Mouse (Mus musculus): ENCODE measurements around the gene Miga1.
A peak's percentile ranks its signal among the peaks of the same experiment; 100 is the strongest.

Miga1 gene

GRCm38 (mm10) chr3:152339862-152340557 is at the start of gene Miga1:
Gene Miga1, minus strand, starts transcription at chr3:152340407.
- peak; percentile 86 for DNase-seq (ENCODE audit: low spot score)

GRCm38 (mm10) chr3:152384106-152384505 is 43.9 kb upstream of the Miga1 start:
- DNase-seq (ENCODE audit: low spot score) = no peak

- no peak for DNase-seq (ENCODE audit: low spot score)
Observed at GRCm38 (mm10) chr3:152376063-152376462, 35.9 kb upstream of the Miga1 start.

DNA sequence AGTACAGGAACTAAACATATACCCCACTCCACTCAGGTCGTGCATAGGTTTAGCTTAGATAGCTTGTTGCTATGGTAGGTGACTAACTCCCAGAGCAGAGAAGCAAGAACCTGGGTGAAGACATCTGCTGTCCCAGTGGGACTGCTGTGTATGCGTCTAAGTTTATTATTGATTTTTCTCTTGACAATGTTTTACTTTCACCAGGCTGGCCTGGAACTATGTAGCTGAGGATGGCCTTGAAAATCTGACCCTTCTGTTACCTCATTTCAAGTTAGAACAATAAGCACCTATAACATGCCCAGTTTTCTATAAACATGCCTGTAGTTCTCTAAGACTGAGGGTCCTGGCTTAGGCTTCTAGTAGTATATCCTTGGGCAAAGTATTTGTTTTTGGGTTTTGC is 24.0 kb upstream of the Miga1 start:
- DNase-seq (ENCODE audit: low spot score) = no peak

- DNase-seq (ENCODE audit: low spot score) = no peak
Observed at GRCm38 (mm10) chr3:152359151-152359550, 18.9 kb upstream of the Miga1 start.

DNA sequence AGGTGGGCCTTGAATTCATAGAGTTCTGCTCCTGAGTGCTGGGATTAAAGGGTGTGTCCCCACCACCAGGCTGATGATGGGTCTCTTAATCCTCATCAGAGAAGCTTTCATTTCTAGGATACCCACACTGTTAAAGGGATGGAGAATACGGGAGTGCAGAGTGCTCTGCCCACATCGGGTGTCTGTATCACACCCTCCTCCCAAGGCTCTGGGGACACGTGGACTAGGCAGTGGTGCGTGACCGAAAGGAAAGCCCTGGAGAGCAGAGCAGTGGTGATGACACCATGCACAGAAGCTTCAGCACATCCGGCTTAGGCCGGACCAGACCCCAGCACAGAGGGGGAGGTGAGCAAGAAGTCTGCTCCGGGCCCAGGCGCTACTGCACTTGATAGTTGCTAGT is 16.5 kb upstream of the Miga1 start:
- DNase-seq (ENCODE audit: low spot score) = no peak

DNA sequence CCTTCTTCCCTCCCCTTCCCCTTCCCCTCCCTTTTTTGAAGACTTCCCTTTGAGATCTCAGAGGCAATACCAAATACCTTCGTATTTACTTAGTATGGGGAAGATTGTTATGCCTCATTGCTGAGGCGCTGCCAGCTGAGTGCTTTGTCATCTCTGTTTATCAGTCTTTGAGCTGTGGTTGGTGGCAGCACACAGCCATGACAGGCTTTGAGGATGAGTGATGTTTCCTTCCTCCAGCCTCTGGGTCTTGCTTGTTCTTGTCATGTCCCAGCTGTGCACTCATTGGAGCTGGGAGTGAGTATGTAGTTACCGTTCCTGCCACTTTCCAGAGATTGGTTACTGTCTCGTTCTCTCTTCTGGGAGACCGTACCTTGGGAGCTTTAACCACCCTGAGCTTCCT is 15.2 kb upstream of the Miga1 start:
- DNase-seq (ENCODE audit: low spot score) = peak; percentile 21

- no peak for DNase-seq (ENCODE audit: low spot score)
Observed at GRCm38 (mm10) chr3:152353434-152354177, 13.4 kb upstream of the Miga1 start.

DNA sequence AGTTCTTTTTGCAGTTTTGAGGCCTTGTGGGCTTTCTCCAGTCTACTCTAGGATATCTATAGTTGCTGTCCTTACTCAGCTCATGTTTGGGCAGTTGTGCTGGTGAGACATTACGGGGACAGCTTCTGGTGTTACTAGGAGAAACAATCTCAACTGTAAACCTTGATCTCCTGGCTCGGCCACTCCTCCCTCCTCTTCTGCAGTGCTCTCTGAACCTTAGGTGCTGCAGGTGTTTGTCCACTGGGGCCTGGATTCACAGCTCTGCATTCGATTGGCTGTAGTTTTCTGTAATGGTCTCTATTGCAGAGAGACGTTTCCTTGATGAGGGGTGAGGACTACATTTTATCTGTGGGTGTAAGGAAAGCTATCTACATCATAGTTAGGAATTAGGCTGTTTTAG is 12.1 kb upstream of the Miga1 start:
- no peak for DNase-seq (ENCODE audit: low spot score)

GRCm38 (mm10) chr3:152350966-152351365 is 10.8 kb upstream of the Miga1 start:
- DNase-seq (ENCODE audit: low spot score) = no peak

GRCm38 (mm10) chr3:152350431-152350830 is 10.2 kb upstream of the Miga1 start:
- no peak for DNase-seq (ENCODE audit: low spot score)

GRCm38 (mm10) chr3:152348011-152348830 is 8.0 kb upstream of the Miga1 start:
- no peak for DNase-seq (ENCODE audit: low spot score)

GRCm38 (mm10) chr3:152347227-152347626 is 7.0 kb upstream of the Miga1 start:
- no peak for DNase-seq (ENCODE audit: low spot score)

DNA sequence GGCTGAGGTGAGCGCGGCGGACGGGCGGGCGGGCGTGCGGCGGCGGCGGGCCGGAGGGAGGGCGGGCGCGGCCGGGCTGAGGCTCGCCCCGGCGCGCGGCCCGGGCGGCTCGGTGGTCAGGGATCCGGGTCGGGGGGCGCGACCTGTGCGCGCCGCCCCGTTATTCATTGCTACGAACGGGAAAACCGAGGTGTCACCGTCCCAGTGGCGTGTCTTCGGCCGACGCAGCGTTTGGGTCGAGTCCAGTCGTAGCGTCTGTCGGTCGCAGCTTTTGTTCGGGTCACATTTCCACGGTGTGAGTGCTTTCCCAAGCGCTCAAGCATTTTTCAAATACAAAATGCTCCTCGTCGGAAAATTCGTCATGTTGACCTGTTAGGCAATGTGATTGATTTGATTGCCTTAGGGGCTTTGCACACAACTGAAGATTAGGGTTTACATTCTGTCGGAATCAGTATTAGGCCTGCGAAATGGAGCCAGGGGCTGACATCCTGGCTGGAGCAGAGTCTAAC is 6.5 kb upstream of the Miga1 start:
- DNase-seq (ENCODE audit: low spot score) = peak; percentile 51

GRCm38 (mm10) chr3:152345732-152346632 is 5.8 kb upstream of the Miga1 start, which contains the start of gene Usp33:
Gene Usp33, plus strand, starts transcription at chr3:152346478.
- peak; percentile 94 for DNase-seq (ENCODE audit: low spot score)

DNA sequence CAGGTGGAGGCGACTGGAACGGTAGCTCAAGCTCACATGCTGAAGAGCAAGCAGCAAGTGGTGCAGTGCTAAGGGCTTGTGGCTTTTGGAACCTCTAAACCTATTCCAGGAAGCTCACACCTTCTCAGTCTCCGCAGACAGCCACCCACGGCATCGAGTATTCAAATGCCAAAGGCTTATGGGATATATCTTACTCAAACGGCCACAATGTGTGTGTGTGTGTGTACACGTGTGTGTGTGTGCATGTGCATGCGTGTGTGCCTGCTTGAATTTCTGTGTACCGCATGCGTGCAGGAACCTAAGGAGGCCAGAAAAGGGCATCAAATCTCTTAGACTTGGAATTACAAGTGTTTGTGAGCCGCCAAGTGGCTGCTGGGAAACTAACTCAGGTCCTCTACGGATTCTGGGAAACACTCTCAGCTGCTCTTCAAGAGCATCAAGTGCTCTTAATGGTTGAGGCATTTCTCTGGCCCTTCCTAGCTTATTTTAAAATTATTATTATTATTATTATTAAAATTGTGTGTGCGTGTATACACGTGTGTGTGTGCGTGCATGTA is 2.8 kb upstream of the Miga1 start:
- no peak for DNase-seq (ENCODE audit: low spot score)

DNA sequence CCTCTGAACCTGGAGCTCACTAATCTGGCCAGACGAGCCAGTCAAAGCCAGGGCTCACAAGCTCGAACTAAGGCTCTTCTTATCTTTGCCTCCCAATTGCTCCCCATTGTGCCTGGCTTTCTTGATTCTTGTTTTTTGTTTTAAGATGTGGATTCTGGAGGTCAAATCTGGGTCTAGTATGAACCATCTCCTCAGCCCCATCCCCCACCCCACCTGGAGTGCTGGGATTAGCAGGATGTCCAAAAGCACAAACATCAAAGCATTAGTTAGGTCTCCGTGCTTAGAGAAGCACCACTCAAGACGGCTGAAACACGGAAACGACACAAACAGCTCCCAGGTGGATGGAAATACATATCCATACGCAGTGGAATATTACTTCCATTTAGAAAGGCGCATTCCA is 4.1 kb downstream of the Miga1 start:
- no peak for DNase-seq (ENCODE audit: low spot score)

- no peak for DNase-seq (ENCODE audit: low spot score)
Observed at GRCm38 (mm10) chr3:152333641-152334040, 6.6 kb downstream of the Miga1 start.

DNA sequence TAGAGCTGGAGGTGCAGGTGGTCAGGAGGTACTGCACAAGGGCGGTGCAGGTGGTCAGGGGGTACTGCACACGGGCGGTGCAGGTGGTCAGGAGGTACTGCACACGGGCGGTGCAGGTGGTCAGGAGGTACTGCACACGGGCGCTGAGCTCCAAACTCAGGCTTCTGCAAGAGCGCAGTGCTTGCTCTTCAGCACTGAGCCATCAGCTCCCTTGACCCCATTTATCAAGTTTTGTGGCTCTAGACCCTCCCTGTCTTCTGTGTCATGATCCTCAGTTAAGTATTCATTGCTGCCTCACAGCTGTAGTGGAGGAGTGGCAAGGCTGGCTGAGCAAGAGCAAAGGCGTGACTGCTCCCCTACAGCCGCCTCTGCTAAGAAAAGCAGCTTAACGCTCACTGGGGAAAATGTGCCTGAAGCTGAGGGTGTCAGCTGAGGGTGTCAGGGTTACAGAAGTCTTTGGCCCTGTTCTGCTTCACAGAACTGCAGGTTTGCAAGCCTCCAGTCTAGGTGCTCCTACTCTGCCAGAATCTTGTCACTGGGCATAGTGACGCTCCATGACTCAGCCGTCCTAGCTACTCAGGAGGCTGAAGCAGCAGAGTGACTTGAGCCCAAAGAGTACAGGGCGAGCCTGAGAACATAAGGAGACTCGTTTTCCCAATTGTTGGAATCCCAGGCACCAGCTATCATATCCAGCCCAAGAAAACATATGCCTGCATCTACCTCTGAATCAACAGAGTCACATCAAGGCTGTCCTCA is 7.5 kb downstream of the Miga1 start:
- DNase-seq (ENCODE audit: low spot score) = no peak

DNA sequence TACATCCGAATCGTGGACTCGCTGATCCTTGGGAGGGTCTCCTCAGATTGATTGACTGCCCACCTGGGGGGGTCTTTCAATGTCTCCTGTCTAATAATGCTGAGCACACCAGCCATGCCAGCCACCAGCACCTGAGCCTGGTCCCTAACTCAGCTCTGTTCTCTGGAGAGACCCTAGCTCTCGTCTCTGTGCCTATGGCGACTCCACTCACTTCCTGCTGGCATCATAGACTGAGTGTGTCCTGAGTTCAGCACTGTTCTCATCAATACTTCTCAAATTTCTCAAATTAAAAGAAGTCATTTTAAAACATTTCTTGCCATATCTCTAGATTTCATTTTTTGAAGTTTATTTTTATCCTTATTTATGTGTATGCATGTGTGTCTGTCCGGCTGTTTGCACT is 8.1 kb downstream of the Miga1 start:
- no peak for DNase-seq (ENCODE audit: low spot score)

All from embryo, embryonic 10.5 days (tissue).